Mouse (Mus musculus): ENCODE data around the gene Itga10.

GRCm38 (mm10) chr3:96671519-96671918 lies 26.1 kb downstream of the Itga10 start:
- TF ChIP-seq CTCF (IDR thresholded peaks at IDR 0.05; ENCODE audit: insufficient read depth, low read depth, low read length) (no peak), POLR2A (IDR thresholded peaks at IDR 0.05; ENCODE audit: insufficient read depth, low read depth, low read length) (no peak)
